Mouse (Mus musculus) splenic B cell, adult 2 months (primary cell): ENCODE data around the gene Slc5a3.
A peak's percentile ranks its signal among the peaks of the same experiment; 100 is the strongest.

Experiments used
- DNase-seq: peaks from one replicate; pipeline ENCODE4 v3.0.0-alpha.2; 2011; ENCODE audit warnings: low read depth, low spot score
- H3K27me3 ChIP-seq: 2 replicates; pipeline ENCODE4 v1.6.1; 2012; ENCODE audit warnings: mild to moderate bottlenecking, low read length, moderate library complexity, mixed read lengths; ENCODE audit not compliant: control insufficient read depth, poor library complexity, insufficient read depth, severe bottlenecking
- H3K36me3 ChIP-seq: 2 replicates; pipeline ENCODE4 v1.6.1; 2012; ENCODE audit warnings: mild to moderate bottlenecking, low read length, moderate library complexity, mixed read lengths; ENCODE audit not compliant: control insufficient read depth, poor library complexity, insufficient read depth, severe bottlenecking

Gene Slc5a3

DNA sequence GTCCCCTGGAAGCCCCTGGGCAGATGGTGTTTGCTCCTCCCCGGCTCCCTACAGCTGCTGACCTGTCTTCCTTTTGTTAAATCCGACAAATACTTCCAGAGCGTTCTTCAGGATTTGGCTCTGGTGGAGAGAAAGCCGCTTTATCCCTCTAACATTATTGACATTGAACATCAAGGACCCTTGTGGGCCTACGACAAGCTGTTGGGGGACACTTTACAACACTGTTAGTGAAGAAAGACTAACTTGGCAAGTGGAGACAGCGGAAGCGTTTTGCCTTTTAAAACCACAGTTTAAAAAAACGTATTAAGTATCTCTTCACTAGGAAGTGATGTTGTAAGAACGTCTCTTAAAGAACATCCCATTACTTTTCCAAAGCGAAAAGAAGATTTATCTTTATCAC lies 5.6 kb upstream of the Slc5a3 start:
- no peak for DNase-seq
- H3K36me3 ChIP-seq, result no peaks in the 10 kb centered on the region
- no peaks in the 10 kb centered on the region for H3K27me3 ChIP-seq

DNA sequence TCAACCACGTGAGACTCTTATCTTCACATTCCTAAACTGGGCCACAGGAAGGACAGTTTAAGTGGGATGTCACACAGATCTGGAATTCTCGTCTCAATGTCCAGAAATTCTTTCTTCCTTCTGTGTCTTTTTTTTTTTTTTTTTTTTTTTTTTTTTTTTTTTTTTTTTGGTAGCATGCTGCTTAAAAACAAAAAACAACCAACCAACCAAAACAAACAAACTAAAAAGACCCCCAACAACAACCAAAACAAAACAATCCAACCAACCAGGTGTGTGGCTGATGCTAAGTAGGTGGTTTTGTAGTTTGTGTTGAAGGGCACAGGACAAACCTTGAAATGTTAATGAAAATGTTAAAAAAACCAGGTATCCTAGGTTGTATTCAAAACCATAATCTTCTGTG lies 1.4 kb upstream of the Slc5a3 start:
- no peak for DNase-seq
- H3K27me3 ChIP-seq, result no peaks in the 10 kb centered on the region
- no peaks in the 10 kb centered on the region for H3K36me3 ChIP-seq

DNA sequence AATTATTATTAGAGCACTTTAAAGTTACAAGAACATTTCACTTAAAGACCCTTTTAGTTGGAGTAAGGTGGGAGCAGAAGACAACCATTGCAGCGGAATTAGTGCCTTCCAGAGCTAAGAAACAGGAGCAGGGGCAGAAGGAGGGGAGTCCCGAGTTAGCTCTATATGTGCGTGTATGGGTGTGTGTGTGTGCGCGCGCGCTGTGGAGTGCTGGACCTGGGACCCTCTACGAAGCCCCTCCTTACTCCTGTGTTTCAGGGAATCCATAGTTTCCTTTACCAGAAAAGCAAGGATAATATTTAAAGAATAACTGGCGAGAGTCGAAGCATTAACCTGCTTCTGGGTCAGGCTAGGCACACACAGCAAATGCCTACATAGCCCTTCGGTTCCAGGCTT lies 668 bp upstream of the Slc5a3 start:
- H3K27me3 ChIP-seq, result no peaks in the 10 kb centered on the region
- no peaks in the 10 kb centered on the region for H3K36me3 ChIP-seq
- no peak for DNase-seq

DNA sequence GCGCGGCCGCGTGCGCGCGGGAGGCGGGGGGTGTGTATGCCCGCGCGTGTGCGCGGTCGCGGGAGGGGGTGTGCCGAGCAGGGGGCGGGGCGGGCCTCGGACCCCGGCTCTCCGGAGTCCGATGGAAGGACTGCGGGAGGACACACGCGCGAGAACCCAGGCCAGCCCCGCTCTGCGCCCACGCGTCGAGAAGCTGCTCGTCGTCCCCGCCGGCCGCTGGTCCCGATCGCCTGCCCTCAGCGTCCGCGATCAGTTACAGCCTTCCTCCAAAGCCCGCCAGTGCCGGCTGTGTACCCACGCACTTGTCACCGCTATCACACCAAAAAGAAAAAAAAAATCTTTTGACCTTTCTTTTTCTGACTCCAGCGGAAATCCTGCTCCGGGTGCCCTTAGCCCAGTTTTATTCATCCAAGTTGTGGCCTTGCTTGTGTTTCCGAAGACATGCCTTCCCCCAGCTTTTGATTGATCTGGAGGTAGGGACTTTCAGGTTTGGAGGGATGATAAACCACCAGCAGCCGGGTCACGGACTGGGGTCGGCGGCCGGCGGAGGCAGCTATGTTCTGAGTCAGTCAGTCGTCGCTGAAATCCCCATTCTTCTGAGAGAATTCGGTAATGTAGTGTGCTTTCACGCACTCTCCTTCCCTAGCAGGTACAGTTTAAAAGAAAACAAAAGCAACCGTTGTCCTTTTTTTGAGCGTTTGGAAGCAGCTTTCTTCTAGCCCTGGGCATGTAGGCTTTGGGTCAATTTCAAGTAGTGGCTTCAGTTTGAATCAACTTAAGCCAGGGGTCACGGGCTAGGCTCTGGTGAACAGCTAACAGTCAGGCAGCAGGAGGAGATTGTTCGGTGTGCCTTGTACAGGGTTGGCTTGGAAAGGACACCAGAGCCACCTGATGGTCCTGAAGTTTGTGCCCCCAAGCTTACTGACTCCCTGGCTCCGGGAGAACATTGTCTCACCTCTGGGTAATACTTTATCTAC lies 810 bp downstream of the Slc5a3 start:
- Histone ChIP-seq H3K27me3 (no peaks in the 10 kb centered on the region), H3K36me3 (no peaks in the 10 kb centered on the region)
- DNase-seq, result peak; percentile 33

DNA sequence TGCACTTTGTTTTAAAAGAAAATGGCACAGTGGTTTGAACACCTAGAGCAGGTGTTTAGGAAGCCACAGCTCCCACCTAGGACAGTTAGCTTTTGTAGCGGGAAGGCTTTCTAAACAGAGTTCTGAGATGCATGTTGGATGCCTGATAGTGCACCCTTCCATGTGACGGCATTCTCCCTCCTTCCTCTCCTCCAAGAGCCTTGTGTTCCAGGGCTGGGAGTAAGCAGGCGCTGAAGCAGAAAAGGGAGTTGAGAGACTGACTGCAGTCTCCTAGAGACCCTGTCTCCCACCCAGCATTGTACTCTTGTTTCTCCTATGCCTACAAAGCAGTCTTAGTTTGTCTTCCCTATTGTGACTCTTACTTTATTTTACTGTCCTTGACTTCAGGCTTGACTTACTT lies 2.1 kb downstream of the Slc5a3 start:
- DNase-seq, result no peak

DNA sequence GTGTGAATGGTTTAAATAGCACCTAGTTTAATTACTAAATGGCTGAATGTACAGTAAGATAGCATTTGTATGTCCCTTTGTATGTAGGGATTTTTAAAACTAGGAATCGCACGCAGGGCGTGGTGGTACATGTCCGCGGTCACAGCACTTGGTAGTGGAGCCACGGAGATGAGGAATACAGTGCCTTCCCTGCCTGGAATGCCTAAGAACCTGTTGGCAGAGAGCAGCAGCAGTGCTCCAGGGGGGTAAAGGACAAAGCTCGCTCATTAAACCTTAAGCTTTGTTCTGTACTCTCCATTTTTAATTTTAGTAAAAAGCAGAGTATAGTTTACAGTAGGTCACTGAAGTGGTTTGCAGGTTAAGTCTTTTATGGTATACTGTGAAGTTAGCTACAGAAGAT lies 3.5 kb downstream of the Slc5a3 start:
- DNase-seq, result no peak
- H3K27me3 ChIP-seq, result no peaks in the 10 kb centered on the region

More for the DNA sequence above, 2.1 kb downstream of the Slc5a3 start:
- no peaks in the 10 kb centered on the region for H3K36me3 ChIP-seq
- H3K27me3 ChIP-seq, result no peaks in the 10 kb centered on the region

DNA sequence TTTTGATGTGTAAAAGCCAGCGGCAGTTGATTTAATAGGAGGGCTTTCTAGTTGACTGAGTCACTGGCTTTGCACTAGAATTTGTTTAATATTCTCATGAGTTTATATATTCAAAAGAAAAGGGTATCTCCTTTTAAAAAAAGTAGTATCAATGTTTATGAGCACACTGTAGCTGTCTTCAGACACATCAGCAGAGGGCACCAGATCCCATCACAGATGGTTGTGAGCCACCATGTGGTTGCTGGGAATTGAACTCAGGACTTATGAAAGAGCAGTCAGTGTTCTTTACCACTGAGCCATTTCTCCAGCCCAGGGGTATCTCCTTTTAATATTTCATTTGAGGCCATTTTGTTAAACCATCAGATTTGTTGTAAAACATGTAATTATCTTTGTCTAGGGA lies 4.7 kb downstream of the Slc5a3 start:
- no peaks in the 10 kb centered on the region for H3K27me3 ChIP-seq
- DNase-seq, result no peak

More for the DNA sequence above, 3.5 kb downstream of the Slc5a3 start:
- no peaks in the 10 kb centered on the region for H3K36me3 ChIP-seq

DNA sequence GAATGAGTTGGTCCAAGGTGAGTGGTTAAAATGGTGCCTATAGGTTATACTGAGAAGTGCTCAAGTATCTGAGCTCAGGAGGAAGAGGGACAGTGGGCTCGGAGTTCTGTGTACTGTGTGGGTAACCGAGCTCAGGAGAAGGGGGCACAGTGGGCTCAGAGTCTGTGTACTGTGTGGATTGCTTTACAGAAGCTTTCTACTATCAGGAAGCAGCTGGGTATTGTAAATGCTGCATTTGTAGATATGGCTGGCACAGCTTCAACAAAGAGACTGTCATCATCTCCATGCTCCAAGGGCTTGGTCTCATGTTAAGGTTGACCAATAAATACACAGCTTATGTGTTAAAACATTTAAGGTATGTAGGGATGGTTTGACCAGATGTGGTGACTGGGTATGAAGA lies 6.7 kb downstream of the Slc5a3 start:
- no peak for DNase-seq
- Histone ChIP-seq H3K36me3 (no peaks in the 10 kb centered on the region), H3K27me3 (no peaks in the 10 kb centered on the region)

More for the DNA sequence above, 4.7 kb downstream of the Slc5a3 start:
- no peaks in the 10 kb centered on the region for H3K36me3 ChIP-seq

DNA sequence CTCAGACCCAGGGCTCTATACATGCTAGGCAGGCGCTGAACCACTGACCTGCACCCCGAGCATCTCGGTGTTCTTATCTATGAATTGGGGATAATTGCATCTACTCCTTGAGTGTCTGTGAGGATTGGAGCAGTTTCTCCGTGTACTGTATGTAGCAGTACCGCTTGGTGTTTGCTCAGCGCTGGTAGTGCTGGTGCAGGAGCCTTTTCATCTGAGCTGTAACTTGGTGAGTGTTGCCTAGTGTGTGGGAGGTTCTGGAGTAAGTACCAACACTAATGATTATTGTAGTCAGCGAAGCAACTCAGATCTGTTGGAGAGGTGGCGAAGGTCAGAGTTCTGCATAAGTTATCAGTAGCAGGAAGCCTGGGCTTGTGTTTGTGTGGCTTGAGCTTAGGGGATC lies 12.2 kb downstream of the Slc5a3 start:
- Histone ChIP-seq H3K27me3 (no peaks in the 10 kb centered on the region), H3K36me3 (no peaks in the 10 kb centered on the region)
- DNase-seq, result no peak

DNA sequence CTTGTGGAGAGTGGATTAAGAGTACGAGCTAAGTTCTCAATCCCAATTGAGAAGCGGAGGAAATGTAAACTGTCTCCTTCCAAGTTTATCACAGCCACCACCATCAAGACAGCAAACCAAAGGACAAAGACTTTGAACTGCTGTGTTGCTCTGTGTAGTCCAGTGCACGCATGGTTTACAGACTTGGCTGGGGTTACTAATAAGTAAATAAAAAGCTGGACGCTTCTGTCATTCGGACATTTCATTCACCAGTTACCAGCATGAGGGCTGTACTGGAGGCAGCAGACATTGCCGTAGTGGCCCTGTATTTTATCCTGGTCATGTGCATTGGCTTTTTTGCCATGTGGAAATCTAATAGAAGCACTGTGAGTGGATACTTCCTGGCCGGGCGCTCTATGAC lies 18.7 kb downstream of the Slc5a3 start:
- Histone ChIP-seq H3K27me3 (no peaks in the 10 kb centered on the region), H3K36me3 (no peaks in the 10 kb centered on the region)
- DNase-seq, result no peak

DNA sequence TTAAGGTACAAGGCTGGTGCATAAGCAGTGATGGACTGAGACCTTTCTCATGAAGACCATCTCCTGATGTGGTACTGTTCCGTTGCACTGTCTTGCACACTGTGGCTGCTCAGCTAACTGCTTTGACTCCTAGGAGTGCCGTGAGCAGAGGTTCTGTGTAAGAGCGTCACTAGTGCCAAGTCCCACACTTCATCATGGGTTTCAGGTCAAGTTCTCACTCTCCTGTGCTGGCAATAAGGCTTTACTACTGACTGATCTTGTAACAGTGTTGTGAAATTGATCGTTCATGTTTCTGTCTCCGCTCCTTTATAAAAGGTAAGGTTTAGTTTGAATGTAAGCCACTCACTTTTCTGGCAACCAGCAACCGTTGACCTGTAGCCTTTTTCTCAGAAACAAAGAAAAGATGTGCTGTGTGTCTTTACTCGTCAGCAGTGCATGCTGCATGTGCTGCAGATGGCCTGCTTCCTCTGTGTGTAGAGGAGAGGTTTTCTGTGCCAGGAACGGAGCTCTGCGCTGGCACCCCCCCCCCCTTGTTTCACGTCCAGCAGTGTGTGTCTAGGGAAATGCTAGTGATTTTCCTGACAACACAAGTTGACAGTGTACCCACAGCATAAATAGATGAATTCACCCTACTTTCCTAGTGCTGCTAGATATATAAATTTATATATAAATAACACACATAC lies 25.8 kb downstream of the Slc5a3 start:
- H3K36me3 ChIP-seq, result no peaks in the 10 kb centered on the region
- DNase-seq, result no peak
- H3K27me3 ChIP-seq, result no peaks in the 10 kb centered on the region

DNA sequence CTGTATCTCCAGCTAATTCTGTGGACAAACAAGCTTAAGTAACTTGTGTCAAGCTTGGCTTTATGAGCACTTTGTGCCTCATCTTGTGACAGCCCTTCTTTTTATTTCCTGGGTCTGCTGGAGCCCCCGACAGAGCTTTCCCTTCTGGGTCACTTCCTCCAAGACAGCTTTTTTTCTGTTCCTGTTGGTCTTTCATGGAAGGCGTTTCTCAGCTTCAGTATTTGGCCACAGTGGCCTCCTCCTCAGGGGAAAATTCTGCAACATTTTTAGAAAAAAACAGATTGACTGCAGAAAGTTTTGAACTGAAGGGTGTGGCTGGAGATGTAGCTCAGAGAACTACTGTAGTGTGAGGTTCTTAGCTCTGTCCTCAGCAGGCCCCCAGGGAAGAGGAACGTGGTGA lies 31.1 kb downstream of the Slc5a3 start:
- Histone ChIP-seq H3K27me3 (no peaks in the 10 kb centered on the region; the same call in 1 of the 2 replicates), H3K36me3 (no peaks in the 10 kb centered on the region)
- no peak for DNase-seq

DNA sequence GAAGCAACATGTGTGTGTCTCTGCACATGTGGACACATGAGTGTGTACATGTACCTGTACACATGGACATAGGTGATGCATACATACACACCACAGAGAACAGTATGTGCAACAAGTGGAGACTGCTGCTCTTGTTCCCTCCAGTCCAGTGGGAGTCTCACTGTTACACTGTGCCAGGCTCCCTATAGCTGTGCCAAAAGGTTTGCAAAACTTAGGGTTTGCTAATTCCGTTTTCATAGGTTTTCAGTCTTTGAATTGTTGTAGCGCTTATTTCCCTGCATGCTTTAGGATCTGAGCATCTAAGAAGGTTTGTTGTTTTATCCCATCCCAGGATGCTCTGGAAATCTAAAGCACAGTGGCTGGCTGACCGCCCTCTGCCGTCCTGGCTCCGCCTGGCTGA lies 33.8 kb downstream of the Slc5a3 start:
- no peaks in the 10 kb centered on the region; the same call in 1 of the 2 replicates for H3K27me3 ChIP-seq
- no peak for DNase-seq
- no peaks in the 10 kb centered on the region for H3K36me3 ChIP-seq

DNA sequence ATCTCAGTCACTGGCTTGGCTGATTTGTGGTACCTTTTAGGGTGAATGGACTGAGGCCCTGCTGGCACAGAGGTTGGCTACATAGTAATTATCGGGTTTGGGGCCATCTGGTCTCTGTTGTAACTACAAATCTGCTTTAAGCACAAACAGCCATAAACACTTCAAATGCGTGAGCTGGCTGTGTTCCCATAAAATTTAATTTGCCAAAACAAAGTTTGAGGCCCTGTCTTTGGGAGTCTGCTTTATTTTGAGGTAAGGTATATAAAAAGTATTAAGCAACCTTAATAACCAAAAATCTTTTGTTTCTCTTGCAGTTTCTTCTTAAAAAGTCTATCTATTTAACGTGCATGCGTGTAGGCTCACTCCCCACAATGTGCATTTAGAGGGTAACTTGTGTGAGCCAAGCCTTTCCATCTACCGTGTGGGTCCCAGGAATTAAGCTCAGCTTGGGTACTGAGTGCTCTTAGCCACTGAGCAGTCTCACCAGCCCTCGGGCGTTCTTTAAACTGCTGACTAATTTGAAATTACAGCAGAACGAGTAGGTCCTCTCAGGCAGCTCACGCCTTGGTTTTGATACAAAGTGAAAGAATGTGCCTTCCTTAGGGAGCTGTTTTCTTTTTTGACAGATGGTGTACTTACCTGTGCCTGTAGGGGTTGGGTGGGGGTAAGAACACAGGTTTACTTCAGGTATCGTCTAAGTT lies 40.4 kb downstream of the Slc5a3 start:
- Histone ChIP-seq H3K27me3 (no peaks in the 10 kb centered on the region), H3K36me3 (peaks cover 2% of the 10 kb centered on the region; the same call in 1 of the 2 replicates)
- DNase-seq, result no peak

DNA sequence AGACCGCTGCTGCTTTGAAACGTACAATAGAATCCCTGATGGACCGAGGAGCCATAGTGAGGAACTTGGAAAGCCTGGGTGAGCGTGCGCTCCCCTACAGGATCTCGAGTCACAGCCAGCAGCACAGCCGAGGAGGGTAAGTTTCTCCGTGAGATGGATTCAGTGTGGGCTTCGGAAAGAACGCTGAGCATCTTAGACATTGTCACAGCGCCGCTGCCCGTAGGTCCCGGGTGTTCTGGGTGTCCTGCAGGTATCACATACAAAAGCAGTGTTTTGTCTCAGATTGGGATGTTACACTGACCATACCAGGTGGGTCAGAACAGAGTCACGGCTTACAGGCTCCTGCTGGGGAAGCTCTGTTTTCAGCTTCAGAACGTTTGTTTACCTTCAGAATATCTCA lies 41.5 kb downstream of the Slc5a3 start:
- no peak for DNase-seq
- Histone ChIP-seq H3K36me3 (peaks cover 2% of the 10 kb centered on the region; the same call in 1 of the 2 replicates), H3K27me3 (no peaks in the 10 kb centered on the region)
